Mouse (Mus musculus): ENCODE data around the gene Osbpl6. TPM values are rescaled to one million over a fixed set of nuclear protein-coding genes. Genes with fewer than 3 reads are reported as not detected.

Gene Osbpl6
- total RNA-seq (2023; ENCODE audit: inconsistent age) = 0.18 to 1.2 TPM (median 0.33 TPM) in 3 of 4 replicates, not detected in the other

GRCm38 (mm10) chr2:76406151-76406936, at the start of gene Osbpl6:
TSS of gene Osbpl6 (plus strand) at chr2:76406508.

GRCm38 (mm10) chr2:76360226-76360625, 46.1 kb upstream of the Osbpl6 start, which contains the start of gene Cyct:
TSS of gene Cyct (minus strand) at chr2:76360450.

GRCm38 (mm10) chr2:76369821-76370655, 36.3 kb upstream of the Osbpl6 start, which contains the start of gene Rbm45:
TSS of gene Rbm45 (plus strand) at chr2:76369984.

GRCm38 (mm10) chr2:76647883-76648570, 241.7 kb downstream of the Osbpl6 start, which contains the start of the genes Prkra and Pjvk:
TSS of gene Prkra (minus strand) at chr2:76648015.
TSS of gene Pjvk (plus strand) at chr2:76648476.

Other genes with a start within 250 kb of the Osbpl6 start
- gene Pde11a, start 67.7 kb upstream of the Osbpl6 start, total RNA-seq (2023; ENCODE audit: inconsistent age) = 0.26 TPM in 1 of 4 replicates, not detected in the others
- gene Cyct, start 46.1 kb upstream of the Osbpl6 start, total RNA-seq (2023; ENCODE audit: inconsistent age) = not detected in 4 replicates
- 34.8 to 38.7 TPM (median 36.8 TPM) in 4 replicates for gene Rbm45, start 36.5 kb upstream of the Osbpl6 start, total RNA-seq (2023; ENCODE audit: inconsistent age)
- gene Prkra, start 241.5 kb downstream of the Osbpl6 start, total RNA-seq (2023; ENCODE audit: inconsistent age) = 2.9 to 4.4 TPM (median 3.5 TPM) in 4 replicates
- gene Pjvk, start 242.0 kb downstream of the Osbpl6 start, total RNA-seq (2023; ENCODE audit: inconsistent age) = not detected in 4 replicates

Data from B cell, adult (primary cell).